Mouse (Mus musculus) gastrocnemius, postnatal 36 days (tissue): Measurements from ENCODE around the gene Celsr1. TPM values are rescaled to one million over a fixed set of nuclear protein-coding genes. Genes with fewer than 3 reads are reported as not detected.
"Not testable (repeated sequence)": the region's sequence is repeated elsewhere in the genome, so short reads cannot be mapped to it uniquely, and the experiment has no call there.

Source experiments
- DNase-seq, 2 experiments: peaks; one replicate each; pipeline ENCODE4 v3.0.0; 2022
- intact Hi-C: fragments of 180-260 bp; cut with DNase I; formaldehyde crosslinking; loops from one replicate; pipeline ENCODE4 v1.15.1; 2025
- total RNA-seq, 2 experiments: library from RNA; stranded (reverse); gene quantifications; 2 replicates each; pipeline ENCODE4 v1.2.3; 2021

Celsr1 gene
- total RNA-seq, 2 experiments from 2014 or later = 0.10 to 0.37 TPM

DNA sequence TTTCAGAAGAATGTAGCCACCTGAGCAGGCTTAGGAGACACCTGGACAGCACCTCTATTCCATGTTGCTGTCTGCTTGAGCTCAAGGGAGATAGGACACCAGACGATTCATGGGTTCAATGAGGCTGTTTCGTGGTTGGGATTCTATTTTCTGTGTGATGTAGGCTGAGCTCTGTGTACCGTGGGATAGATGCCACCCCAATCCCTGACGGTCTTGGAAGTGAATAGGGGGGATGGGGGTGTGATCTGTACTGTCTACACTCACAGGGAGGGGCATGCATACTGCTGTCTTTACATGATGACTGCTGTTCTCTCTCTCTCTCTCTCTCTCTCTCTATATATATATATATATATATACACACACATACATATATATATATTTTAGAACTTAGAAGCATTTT lies 31.8 kb upstream of the Celsr1 start:
- intact Hi-C loops = no loop called here
- no peak for DNase-seq

DNA sequence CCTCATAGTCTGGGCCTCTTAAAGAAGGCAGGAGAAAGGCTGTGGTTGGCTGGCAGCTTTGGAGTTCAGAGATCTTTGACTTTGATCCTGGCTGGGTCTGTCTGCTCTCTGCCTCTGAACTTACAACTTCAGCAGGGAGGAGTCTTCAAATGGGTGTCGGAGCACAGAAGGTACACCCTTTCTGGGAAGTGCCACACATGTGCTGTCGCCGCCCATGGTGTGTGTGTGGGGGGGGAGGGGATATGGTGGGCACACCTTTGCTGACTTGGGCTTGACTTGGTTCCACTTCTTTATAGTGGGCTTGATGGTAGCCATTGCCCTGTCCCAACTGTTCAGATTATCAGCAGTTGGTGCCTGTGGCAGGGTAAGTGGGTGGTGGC lies 31.3 kb upstream of the Celsr1 start:
- DNase-seq = no peak
- intact Hi-C loops = no loop called here

DNA sequence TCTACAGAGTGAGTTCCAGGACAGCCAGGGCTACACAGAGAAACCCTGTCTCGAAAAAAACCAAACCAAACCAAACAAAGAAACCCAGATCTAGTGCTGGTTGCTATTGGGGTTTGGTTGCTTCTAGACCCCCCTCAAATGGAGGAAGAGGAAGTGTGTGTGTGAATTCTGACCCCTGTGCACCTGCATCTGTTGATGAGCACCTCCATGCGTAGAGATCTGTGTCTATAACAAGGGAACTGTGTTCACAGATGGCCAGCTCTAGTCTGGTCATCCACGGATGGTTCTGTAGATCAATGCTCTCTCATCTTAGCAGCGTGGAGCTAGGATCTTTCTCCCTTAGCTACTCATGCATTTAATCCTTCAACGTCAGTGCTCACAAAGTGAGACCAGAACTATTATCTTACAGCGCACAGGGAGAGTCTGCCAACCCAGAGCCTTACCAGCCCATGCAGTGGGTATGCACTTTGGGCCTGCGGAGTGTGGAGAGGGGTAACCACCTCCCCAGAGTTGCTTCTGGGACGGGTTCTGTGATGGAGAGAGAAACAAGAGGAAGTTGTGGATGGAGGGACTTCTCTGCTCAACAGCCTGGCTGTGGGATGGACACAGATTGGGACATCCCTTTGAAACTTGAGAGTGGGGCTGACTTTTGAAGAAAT lies 30.7 kb upstream of the Celsr1 start:
- no peak for DNase-seq
- intact Hi-C loops = no loop called here

DNA sequence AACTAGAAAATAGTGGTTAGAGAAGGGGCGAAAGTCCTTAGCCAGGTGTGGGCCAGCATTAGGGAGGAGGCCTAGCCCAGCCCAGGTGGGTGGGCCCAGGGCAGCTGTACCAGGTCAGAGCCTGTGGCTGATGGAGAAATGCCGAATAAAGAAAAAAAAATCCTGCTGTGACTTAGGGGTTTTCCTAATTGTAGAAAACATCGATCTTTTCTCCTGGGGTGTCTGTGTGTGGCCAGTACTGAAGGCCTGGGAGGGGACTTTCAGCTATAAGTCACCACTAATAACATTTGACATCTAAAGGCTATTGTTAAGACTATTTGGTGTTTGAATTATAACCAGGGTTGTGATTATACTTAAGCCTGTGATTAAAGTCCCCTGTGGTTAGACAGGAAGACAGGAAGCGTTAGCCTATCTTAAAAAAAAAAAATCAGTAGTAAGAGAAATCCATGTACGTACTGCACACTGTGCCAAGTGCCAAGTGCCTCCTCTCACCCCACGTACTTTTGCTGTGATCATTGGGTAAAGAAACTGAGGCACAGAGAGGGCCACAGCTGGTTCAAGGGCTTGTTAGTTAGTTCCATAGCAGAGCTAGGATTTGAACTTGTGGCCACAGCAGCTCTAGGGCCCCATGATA lies 28.4 kb upstream of the Celsr1 start:
- intact Hi-C loops = no loop called here
- no peak for DNase-seq

DNA sequence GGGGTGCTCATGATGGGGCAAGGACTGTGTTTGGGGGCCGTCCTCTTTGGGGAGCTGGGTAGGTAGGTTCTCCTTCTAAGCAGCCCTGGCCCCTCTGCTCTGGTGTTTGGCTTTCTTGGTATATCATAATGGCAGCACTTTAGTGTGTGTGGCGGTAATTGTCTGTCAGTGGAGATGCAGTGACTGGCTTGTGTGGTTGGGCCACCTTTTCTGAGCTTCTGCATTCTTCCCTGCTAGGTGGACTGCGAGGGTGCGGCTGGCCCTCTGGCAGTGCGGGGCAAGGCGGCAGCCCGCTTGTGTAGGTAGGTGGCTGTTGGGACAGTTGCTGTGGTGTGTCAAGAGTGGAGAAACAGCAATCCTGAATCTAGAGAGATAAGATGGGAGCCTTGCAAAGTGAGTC lies 27.6 kb upstream of the Celsr1 start:
- DNase-seq = no peak
- intact Hi-C loops = no loop called here

DNA sequence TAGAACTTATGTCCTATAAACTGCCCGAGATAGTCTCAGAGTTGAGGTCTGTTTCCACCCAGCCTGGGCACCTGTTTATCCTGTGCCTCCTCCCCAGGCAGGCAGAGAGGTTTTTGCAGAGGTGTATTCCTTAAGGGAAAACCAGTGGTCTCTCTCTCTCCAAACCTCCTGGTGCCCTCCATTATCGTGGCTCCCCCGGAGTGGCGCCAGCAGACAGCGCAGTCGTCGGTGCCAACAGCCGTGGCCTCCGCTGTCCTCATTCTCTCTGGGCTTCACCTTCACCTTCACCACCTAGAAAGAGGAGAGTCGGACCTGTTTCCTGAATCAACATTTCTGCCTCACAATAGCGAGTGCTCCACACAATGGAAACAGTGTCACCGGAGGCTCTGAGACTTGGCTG lies 27.0 kb upstream of the Celsr1 start:
- intact Hi-C loops = no loop called here
- no peak for DNase-seq

DNA sequence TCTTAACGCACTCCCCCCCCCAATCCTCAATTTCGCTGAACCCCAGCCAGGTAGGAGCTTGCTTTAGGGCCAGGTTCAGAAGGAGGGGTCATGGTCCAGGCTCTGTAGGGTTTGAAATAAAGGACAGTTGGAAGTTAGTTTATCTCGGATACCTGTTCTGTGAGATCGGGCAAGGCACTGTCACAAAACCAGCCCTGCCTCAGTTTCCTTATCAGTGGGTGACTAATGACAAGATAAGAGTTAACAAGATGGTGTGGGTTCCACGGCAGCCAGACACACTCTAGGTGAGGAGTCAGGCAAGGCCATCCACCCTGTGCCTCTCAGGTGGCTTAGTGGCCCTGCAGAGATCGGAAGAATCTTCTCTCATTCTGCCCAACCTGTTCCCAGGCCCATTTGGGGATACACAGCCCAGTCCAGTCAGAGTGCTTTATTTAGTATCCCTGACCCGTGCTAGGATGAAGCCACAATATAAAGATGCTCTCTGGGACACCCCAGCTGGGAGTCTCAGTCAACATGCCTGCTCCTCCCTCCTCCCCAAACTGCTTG lies 26.3 kb upstream of the Celsr1 start:
- no peak for DNase-seq
- intact Hi-C loops = no loop called here

DNA sequence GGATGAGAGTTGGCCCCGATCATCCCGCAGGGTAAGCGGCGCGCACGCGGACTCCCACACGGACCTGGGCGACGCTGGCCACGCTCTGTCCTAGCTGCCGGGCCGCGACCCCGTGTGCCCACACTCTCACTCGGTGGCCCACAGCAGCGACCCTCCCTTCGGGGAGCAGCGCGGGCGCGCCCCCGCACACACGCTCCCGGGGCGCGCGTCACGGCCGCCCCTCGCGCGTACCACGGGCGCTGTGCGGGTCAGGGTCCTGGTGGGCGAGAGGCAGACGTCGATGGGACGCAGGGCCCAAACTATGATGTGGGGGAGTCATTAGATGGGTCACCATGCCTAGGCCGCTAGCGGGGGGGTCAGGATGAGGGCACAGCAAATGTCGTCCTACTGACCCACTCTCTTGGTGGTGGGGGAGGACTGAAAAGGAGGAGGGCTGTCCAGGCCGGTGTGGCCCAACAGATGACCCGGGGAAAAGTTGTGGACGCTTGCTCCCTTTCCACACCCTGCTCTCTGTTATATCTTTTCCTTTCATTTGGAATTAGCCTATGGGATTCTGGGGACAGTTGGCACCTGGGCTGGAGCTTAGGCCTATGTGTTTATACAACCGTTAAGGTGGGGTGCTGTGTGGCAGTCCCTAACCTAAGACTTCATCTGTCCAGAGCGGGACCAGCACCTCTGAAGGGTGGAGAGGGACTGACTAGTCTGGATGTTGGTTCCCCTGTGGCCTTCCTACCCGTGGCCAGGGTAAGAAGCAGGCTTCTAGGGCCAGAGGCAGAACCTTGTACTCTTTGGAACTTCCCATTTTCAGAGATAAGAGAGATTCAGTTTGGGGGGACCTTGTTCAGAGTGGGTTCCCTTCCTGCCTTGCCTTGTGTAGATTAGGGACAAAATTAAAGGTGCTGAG lies 25.6 kb upstream of the Celsr1 start:
- intact Hi-C loops = no loop called here
- peak in 1 of 2 experiments; percentile 19 for DNase-seq

DNA sequence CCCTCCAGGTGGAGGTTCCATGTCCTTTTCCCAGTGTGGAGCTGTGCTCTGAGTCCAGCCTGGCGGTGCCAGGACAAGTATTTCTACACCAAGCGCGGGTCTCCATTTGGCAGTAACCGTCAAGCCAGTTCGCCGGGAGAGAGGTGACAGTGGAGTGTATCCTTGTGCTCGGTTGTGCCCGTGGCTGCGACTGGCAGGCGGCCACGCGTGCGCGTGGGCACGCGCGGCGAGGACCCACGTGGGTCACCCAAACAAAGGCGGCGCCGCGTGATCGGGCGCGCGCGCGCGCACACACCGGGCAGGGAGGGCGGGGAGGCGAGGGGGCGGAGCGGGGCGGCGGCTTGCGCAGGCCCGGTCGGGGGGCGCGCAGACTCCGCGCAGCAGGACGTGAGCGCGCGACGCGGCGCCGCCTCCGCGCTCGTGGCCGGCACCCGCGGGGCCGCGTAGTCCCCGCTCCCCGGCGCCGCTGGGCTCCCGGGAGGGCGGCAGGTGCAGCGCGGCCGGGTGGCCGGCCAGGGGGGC lies 24.9 kb upstream of the Celsr1 start:
- intact Hi-C loops = no loop called here
- DNase-seq = peak; percentile 72 to 78

DNA sequence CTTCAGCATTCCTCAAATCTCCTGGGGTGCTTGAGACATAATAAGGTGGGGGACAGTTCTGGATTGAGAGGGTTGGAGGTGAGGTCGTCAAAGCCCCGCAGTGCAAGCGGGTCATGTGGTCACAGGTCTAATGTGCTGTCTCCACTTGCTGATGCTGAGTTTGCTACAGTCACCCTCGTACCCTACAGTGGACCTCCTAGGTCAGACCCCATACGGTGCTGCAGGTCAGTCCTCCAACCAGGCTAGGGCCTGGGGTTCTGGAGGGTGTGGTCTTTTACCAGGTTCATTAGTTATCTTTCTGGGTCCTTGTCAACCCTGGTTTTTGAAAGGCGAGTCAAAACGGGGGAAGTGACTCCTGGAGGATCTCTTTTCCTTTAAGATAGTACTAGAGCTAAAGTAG lies 24.3 kb upstream of the Celsr1 start:
- no peak for DNase-seq
- intact Hi-C loops = no loop called here

DNA sequence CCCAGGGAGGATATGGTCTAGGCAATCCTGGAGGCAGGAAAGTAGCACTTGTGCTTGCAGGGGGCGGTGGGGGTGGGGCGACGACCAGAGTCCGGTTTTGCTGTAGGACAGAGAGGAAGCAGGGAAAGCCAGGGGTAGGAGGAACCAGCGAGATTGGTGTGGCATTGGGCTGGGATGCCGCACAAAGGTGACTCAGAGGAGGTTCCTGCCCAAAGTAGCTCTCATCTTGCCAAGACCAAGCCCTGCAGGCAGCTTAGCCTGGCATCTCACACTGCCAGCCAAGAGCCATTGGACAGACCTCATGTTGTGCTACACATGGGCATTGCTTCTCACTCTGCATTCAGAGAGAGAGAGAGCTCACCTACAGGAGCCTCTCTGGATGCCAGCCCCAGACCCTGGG lies 23.8 kb upstream of the Celsr1 start, which contains the start of gene Gramd4:
Gene Gramd4, plus strand, starts transcription at position 283 of the 400 bp plus-strand sequence.
- no peak for DNase-seq
- intact Hi-C loops = no loop called here

DNA sequence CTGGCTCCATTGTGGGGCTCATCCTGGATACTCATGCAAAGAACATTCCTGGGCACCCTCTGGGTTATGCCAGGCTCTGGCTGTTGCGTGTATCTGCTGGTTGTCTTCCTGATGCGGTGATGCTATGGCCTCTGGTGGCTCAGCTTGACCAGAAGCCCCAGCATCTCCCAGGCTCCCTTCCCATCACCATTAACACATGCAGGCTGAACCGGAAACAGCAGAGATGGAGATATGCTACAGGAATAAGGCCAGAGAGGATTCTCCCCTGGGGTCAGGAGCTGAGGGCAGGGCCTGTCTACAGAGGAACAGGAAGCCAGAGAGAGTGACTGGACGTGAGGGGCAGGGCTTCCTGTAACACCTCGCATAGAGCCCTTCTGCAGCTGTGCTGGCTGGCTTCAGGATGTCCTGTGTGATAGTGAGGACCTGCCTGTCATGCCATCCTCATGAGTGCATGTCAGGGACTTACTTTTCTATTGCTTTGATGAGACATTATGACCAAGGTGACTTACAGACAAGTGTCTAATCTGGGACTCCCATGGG lies 22.7 kb upstream of the Celsr1 start:
- intact Hi-C loops = no loop called here
- DNase-seq = no peak

DNA sequence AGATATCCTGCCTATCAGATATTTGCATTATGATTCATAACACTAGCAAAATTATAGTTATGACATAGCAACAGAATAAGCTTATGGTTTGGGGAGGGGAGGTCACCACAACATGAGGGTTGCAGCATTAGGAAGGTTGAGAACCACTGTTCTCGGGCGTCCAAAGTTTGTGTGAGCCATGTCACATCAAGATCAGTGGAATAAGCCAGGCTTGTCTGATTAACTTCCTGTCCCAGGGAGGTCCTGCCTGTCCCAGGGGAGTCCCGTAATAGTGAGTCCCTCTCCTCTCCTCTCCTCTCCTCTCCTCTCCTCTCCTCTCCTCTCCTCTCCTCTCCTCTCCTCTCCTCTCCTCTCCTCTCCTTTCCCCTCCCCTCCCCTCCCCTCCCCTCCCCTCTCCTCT lies 21.3 kb upstream of the Celsr1 start:
- not testable (repeated sequence) for DNase-seq
- intact Hi-C loops = loop anchor here (1.0 kb wide), 1 partner anchor 69 kb away; no protein-coding TSS in a partner anchor

DNA sequence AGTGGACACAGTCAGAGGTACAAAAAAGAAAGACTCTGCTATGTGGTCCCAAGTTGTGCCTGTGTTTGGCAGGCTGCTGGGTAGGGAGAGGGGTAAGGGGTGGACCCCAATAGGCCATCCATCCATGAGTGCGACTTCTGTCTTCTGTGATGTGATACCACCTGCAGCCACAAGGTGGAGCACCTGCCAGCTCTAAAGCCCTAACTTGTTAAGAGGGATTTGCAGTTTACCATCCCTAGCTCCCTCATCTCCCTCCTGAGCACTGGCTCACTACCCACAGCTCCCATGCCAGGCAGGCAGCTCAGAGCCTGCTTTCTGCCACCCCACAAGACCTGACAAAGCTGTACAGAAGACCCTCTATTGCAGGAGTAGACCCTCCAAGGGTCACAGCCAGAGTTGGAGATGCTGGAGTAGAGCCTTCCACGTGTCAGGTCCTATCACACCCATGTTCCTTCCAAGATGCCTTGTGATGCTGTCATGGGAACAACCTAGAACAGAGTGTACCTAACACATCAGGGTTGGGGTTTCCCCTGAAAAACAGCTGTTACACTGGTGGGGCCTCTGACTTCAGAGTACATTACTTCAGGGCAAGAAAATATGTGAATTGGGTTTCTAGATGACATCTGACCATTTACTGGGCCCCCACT lies 20.4 kb upstream of the Celsr1 start:
- intact Hi-C loops = loop anchor here (1.0 kb wide), 1 partner anchor 70 kb away; no protein-coding TSS in a partner anchor
- peak; percentile 73 to 82 for DNase-seq

DNA sequence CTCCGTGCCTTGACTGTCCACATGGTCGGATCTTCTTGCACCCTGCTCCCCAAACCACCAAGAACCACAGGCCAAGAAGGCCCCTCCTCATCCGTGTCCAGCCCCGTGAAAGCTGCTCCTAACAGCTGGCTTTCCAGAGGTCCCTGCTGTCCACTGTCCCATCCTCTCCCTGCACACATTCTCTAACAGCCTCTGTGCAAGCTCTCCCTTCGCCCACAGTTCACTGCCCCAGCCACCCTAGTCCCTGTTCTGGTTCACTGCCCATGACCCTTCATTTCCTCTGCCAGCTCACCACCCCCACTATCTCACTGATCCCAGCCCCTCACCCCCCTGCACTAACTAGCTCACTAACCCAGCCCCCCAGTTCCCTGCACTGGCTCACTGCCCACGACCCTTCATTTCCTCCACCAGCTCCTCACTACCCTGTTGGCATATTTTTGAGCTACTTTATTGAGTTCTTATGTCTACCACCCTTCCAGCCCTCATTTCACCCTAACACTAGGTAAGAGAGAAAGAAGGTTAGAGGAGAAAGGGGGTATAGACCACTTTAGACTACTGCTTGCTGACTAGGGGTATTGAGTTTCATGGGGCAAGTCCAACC lies 18.4 kb upstream of the Celsr1 start:
- intact Hi-C loops = no loop called here
- no peak for DNase-seq

DNA sequence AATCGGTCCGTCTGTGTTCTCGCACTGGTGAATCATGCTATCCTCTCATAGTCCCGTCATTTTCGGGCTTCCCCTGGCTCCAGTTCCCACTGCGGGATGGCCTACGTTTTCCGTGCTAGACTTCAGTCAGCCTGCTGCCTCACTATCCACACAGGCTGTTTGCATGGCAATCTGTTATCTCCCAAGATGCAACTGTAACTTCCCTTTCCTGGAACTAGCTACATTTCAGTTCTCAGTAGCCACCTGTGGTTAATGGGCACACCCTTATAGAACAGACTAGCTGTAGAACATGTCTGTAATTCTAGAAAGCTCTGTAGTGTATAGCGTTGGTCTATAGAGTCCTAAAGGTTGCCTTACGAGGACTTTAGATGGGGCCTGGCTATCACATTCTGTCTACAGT lies 17.6 kb upstream of the Celsr1 start:
- DNase-seq = no peak
- intact Hi-C loops = no loop called here

DNA sequence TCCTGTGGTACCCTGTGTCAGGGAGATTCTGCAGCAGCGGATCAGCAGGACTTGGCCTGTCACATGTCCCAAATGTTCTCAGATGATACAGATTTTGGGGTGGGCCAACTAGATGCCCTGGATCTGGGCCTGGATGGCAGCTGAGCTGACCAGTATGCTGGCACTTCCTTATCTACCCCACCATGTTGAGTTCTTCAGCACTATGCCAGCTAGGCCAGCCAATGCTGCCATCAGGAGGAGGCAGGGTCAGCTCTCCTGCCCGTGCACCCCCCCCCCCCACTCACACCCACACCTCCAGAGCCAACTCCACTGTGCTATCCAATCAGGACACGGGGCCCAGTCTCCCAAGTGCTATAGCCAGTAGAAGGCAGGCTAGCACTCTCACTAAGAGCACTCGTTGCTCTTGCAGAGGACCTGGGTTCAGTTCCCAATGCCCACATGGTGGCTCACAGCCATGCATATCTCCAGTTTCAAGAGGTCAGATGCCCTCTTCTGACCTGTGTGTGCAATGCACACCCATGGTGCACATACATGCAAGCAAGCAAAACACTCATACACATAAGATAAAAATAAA lies 16.7 kb upstream of the Celsr1 start:
- intact Hi-C loops = no loop called here
- no peak for DNase-seq

DNA sequence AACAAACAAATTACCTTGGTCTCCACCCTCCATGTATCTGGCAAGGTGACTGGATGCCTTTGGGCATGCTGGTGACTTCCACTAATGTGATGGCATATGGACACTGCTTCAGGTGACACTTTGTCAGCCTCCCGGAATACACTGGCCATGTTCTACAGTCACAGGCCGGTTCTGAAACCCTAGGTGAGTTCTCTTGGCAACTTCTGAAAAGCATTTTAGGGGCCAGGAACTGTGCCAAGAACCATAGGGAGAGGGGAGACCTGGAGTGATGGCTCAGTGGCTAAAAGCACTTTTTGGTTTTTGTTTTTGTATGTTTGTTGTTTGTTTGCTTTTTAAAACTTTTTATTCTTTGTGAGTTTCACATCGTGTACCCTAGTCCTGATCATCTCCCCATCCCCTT lies 15.9 kb upstream of the Celsr1 start:
- intact Hi-C loops = no loop called here
- DNase-seq = no peak

DNA sequence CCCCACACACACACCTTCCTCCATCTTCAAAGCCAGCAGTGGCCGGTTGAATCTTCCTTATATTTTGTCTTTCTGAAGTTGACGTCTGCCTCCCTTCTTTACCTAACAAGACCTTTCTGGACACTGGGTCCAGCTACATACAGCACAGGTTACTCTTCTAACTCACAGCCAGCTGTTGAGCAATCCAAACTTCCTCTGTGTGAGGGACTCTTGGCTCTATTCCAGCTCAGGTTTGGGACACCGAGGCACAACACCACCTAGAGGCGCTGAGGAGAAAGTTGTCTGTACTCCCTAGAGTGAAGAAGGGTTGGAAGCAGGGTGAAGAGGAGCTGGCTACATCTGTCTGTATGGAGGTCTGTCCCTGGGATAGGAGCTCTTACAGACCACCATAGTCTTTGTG lies 8.8 kb upstream of the Celsr1 start:
- DNase-seq = no peak
- intact Hi-C loops = no loop called here
